ENCODE assay signal across 21 mouse cellular contexts in genomic region chr4:84065457-84066124, GRCm38 (mm10).
DNase-seq lines count a peak whose midpoint lies in the region; ATAC-seq and TF ChIP-seq lines count a peak whose summit lies in the region.
"Had no signal": no experiment of that assay in that cellular context is flagged by ENCODE, and none has a peak within 500 bp of the region (broad histone marks: within the 10 kb centered on the region; RNA-seq: fewer than 3 reads in every experiment).

No protein-coding gene starts in this region.

- H3K36me3 ChIP-seq in hindbrain, embryonic 10.5 days, result no peaks in the 10 kb centered on the region
- no peaks in the 10 kb centered on the region for H3K36me3 ChIP-seq in hindbrain, embryonic 13.5 days
- no peaks in the 10 kb centered on the region for H3K36me3 ChIP-seq in stomach, embryonic 14.5 days (ENCODE audit: control insufficient read depth, insufficient read depth, low read length)
- no peaks in the 10 kb centered on the region for H3K36me3 ChIP-seq in stomach, postnatal 0 days (ENCODE audit: control insufficient read depth, insufficient read depth, low read length)
- H3K36me3 ChIP-seq in intestine, embryonic 15.5 days, result no peaks in the 10 kb centered on the region
- no peaks in the 10 kb centered on the region for H3K36me3 ChIP-seq in thymus, adult 2 months (ENCODE audit: control insufficient read depth, insufficient read depth, low read length)
- H3K36me3 ChIP-seq: liver, embryonic 15.5 days; neural tube, embryonic 12.5 days had no signal

- 55% methylated on average over 12 of the region's 12 CpGs for WGBS in hindbrain, embryonic 10.5 days
- WGBS in hindbrain, embryonic 13.5 days, result 64% methylated on average over 12 of the region's 12 CpGs
- whole genome bisulfite sequencing in stomach, embryonic 14.5 days, result 33% methylated on average over 12 of the region's 12 CpGs
- WGBS in stomach, postnatal 0 days, result 44% methylated on average over 12 of the region's 12 CpGs
- WGBS in intestine, embryonic 15.5 days, result 31% methylated on average over 12 of the region's 12 CpGs
- whole genome bisulfite sequencing in thymus, adult 2 months, result 84% methylated on average over 12 of the region's 12 CpGs

- no peak for TF ChIP-seq EP300 in stomach, postnatal 0 days (optimal IDR thresholded peaks at IDR 0.05)

- H3K27me3 ChIP-seq in hindbrain, embryonic 10.5 days (ENCODE audit: insufficient read depth, poor library complexity, severe bottlenecking), result peaks cover 18% of the 10 kb centered on the region
- peaks cover 21% of the 10 kb centered on the region; the same call in 1 of the 2 replicates for H3K27me3 ChIP-seq in hindbrain, embryonic 13.5 days
- no peaks in the 10 kb centered on the region for H3K27me3 ChIP-seq in stomach, embryonic 14.5 days (ENCODE audit: control insufficient read depth, insufficient read depth, low read length)
- H3K27me3 ChIP-seq in stomach, postnatal 0 days (ENCODE audit: control insufficient read depth, insufficient read depth, low read length), result no peaks in the 10 kb centered on the region
- no peaks in the 10 kb centered on the region for H3K27me3 ChIP-seq in intestine, embryonic 15.5 days (replicated peaks)
- H3K27me3 ChIP-seq in thymus, adult 2 months (ENCODE audit: control insufficient read depth, insufficient read depth, low read length), result no peaks in the 10 kb centered on the region
- H3K27me3 ChIP-seq: forebrain, embryonic 13.5 days; liver, embryonic 15.5 days; neural tube, embryonic 12.5 days had no signal

- H3K4me3 ChIP-seq in hindbrain, embryonic 10.5 days, result no peak overlapping the region
- H3K4me3 ChIP-seq in hindbrain, embryonic 13.5 days, result no peak overlapping the region
- H3K4me3 ChIP-seq in stomach, embryonic 14.5 days (ENCODE audit: low read depth, low read length), result no peak overlapping the region
- no peak overlapping the region for H3K4me3 ChIP-seq in stomach, postnatal 0 days (ENCODE audit: low read depth, low read length)
- H3K4me3 ChIP-seq in intestine, embryonic 15.5 days (replicated peaks), result no peak overlapping the region
- H3K4me3 ChIP-seq in thymus, adult 2 months (ENCODE audit: control insufficient read depth, insufficient read depth, low read length), result no peak overlapping the region
- H3K4me3 ChIP-seq: forebrain, embryonic 13.5 days; heart, adult 2 months; liver, embryonic 15.5 days; neural tube, embryonic 12.5 days had no signal

- DNase-seq in hindbrain, embryonic 10.5 days (ENCODE audit: low spot score), result no peak
- no peak for DNase-seq in stomach, postnatal 0 days (ENCODE audit: low spot score)
- DNase-seq in thymus, adult 2 months, result no peak
- no peak for DNase-seq in frontal cortex, postnatal 36 days (ENCODE audit: low spot score in 2 of 2)
- DNase-seq: adrenal gland, adult 8-10 months; B cell, adult 2 months; cerebellum, adult 8-10 months; gastrocnemius, postnatal 10 days; heart, adult 2 months; heart, postnatal 4 days; kidney, postnatal 36 days; lung, postnatal 4 days; right cerebral cortex, postnatal 4 days; thymus, postnatal 25 days had no signal

- no peak for TF ChIP-seq POLR2A in thymus, adult 2 months (IDR thresholded peaks at IDR 0.05; ENCODE audit: control insufficient read depth, extremely low read depth, insufficient read depth, low read length, poor library complexity)

- peak overlapping the region; percentile 26 for H3K27ac ChIP-seq in hindbrain, embryonic 10.5 days
- no peak overlapping the region for H3K27ac ChIP-seq in hindbrain, embryonic 13.5 days
- H3K27ac ChIP-seq in stomach, embryonic 14.5 days (ENCODE audit: low read length), result peak overlapping the region; percentile 17; the same call in 1 of the 2 replicates
- H3K27ac ChIP-seq in stomach, postnatal 0 days (replicated peaks), result no peak overlapping the region
- H3K27ac ChIP-seq in intestine, embryonic 15.5 days, result peak overlapping the region; percentile 55; the same call in 1 of the 2 replicates
- no peak overlapping the region for H3K27ac ChIP-seq in thymus, adult 2 months (ENCODE audit: control insufficient read depth, insufficient read depth, low read length)
- H3K27ac ChIP-seq: forebrain, embryonic 13.5 days; heart, adult 2 months; hindbrain, postnatal 0 days; liver, embryonic 15.5 days; neural tube, embryonic 12.5 days had no signal

- no peak for TF ChIP-seq CTCF in stomach, postnatal 0 days (IDR thresholded peaks at IDR 0.05; ENCODE audit: low read depth)
- TF ChIP-seq CTCF in thymus, adult 2 months (IDR thresholded peaks at IDR 0.05; ENCODE audit: borderline replicate concordance, control insufficient read depth, extremely low read depth, insufficient read depth, low read length, poor library complexity), result no peak

- H3K4me2 ChIP-seq in hindbrain, embryonic 13.5 days, result no peak overlapping the region
- H3K4me2 ChIP-seq in stomach, embryonic 14.5 days (replicated peaks; ENCODE audit: low read depth, low read length), result no peak overlapping the region
- H3K4me2 ChIP-seq in stomach, postnatal 0 days (replicated peaks; ENCODE audit: low read depth), result no peak overlapping the region
- no peak overlapping the region for H3K4me2 ChIP-seq in intestine, embryonic 15.5 days (replicated peaks)
- H3K4me2 ChIP-seq: forebrain, embryonic 13.5 days; liver, embryonic 15.5 days; neural tube, embryonic 12.5 days had no signal

- ATAC-seq in hindbrain, embryonic 13.5 days (ENCODE audit: low FRiP score), result no peak
- no peak for ATAC-seq in stomach, embryonic 14.5 days (ENCODE audit: insufficient number of reproducible peaks, insufficient read depth, low FRiP score, low read depth)
- ATAC-seq in stomach, postnatal 0 days (ENCODE audit: low FRiP score, low TSS enrichment), result no peak
- no peak for ATAC-seq in intestine, embryonic 15.5 days

- H3K9me3 ChIP-seq in hindbrain, embryonic 10.5 days, result no peaks in the 10 kb centered on the region
- no peaks in the 10 kb centered on the region for H3K9me3 ChIP-seq in hindbrain, embryonic 13.5 days
- no peaks in the 10 kb centered on the region for H3K9me3 ChIP-seq in stomach, embryonic 14.5 days (ENCODE audit: control insufficient read depth, low read depth, low read length)
- H3K9me3 ChIP-seq in stomach, postnatal 0 days (ENCODE audit: control insufficient read depth, low read length), result no peaks in the 10 kb centered on the region
- H3K9me3 ChIP-seq in intestine, embryonic 15.5 days, result no peaks in the 10 kb centered on the region
- H3K9me3 ChIP-seq: forebrain, embryonic 13.5 days; liver, embryonic 15.5 days; neural tube, embryonic 12.5 days had no signal

- H3K4me1 ChIP-seq in hindbrain, embryonic 10.5 days (replicated peaks), result peaks cover 27% of the 10 kb centered on the region
- peaks cover 19% of the 10 kb centered on the region for H3K4me1 ChIP-seq in hindbrain, embryonic 13.5 days (replicated peaks)
- peaks cover 27% of the 10 kb centered on the region for H3K4me1 ChIP-seq in stomach, embryonic 14.5 days (ENCODE audit: control insufficient read depth, insufficient read depth, low read length)
- no peaks in the 10 kb centered on the region; the same call in 1 of the 2 replicates for H3K4me1 ChIP-seq in stomach, postnatal 0 days (replicated peaks; ENCODE audit: control insufficient read depth, insufficient read depth)
- H3K4me1 ChIP-seq in intestine, embryonic 15.5 days (replicated peaks), result peaks cover 21% of the 10 kb centered on the region
- no peaks in the 10 kb centered on the region for H3K4me1 ChIP-seq in thymus, adult 2 months (replicated peaks; ENCODE audit: control insufficient read depth, insufficient read depth, low read length)
- H3K4me1 ChIP-seq: forebrain, embryonic 13.5 days had no signal

- H3K9ac ChIP-seq in hindbrain, embryonic 13.5 days, result no peak overlapping the region
- H3K9ac ChIP-seq in stomach, embryonic 14.5 days (replicated peaks; ENCODE audit: low read depth, low read length), result no peak overlapping the region
- H3K9ac ChIP-seq in stomach, postnatal 0 days (ENCODE audit: low read length), result no peak overlapping the region
- no peak overlapping the region for H3K9ac ChIP-seq in intestine, embryonic 15.5 days
- H3K9ac ChIP-seq: forebrain, embryonic 13.5 days; liver, embryonic 15.5 days; neural tube, embryonic 12.5 days had no signal

Comparison
In these comparisons a context has a peak if more than half of its experiments do, and no peak if none do; other contexts are left out.
1. H3K27ac ChIP-seq: peak in hindbrain, embryonic 10.5 days (single experiment), stomach, embryonic 14.5 days (single experiment) and intestine, embryonic 15.5 days (single experiment); none in hindbrain, embryonic 13.5 days (single experiment), stomach, postnatal 0 days (single experiment) and thymus, adult 2 months (single experiment).